Mouse (Mus musculus): ENCODE data around the gene Anapc2. TPM values are rescaled to one million over a fixed set of nuclear protein-coding genes. Genes with fewer than 3 reads are reported as not detected.

Anapc2 gene
- polyA plus RNA-seq, 1 experiment: 25.4 TPM

DNA sequence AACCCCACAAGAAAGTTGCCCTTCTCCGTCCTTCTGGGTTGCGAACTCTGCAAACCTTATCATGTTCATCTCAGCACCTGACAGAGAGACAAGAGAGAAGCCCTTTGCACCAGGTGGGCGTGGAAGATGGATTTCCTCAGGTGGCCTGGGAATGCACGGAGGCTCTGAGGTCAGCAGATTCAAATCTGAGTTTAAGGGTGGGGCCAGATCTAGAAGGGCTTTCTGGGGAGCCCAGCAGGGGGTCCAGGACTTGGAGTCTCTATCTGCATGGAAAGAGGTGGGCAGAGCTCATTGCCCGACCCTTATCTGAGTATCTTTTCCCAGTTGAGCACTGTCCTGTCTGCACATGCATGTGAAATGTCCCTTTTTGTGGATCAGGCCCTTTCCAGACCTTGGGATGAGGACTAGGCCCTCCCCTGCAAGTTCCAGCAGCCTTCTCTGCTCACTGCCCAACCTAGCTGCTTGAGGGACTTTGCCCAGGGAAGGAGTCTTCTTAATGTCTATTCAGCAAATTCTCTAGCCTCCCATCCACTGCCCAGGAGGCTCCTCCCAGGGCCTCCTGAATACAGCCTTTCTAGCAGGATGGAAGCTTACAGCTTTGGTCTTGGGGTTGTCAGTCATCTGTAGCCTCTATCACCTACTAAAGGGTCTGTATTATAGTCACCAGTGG lies 37.6 kb upstream of the Anapc2 start:
- TF ChIP-seq GATA1 (IDR thresholded peaks at IDR 0.05; ENCODE audit: low read length): no peak

DNA sequence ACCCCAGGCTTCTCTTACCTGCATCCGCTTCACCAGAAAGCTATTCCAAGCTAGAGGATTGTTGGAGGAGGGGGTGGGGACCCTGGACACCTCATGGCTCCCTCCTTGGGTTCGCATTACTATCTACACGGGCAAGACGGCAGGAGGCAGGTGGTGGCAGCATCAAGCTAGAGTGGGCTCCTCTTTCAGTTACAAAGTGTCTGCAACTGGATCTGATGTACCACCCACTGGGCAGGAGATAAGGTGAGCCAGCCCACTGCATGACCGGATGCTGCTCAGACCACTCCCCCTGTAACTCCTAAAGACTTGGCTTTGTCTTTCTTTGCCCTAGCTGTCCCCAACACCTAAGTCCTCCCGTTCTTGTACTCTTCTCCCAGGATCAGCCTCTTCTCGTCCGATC lies 35.7 kb upstream of the Anapc2 start, which contains the start of gene Rnf224:
Gene Rnf224, minus strand, starts transcription at position 174 of the 400 bp plus-strand sequence.
- no peak for TF ChIP-seq GATA1 (IDR thresholded peaks at IDR 0.05; ENCODE audit: low read length)

DNA sequence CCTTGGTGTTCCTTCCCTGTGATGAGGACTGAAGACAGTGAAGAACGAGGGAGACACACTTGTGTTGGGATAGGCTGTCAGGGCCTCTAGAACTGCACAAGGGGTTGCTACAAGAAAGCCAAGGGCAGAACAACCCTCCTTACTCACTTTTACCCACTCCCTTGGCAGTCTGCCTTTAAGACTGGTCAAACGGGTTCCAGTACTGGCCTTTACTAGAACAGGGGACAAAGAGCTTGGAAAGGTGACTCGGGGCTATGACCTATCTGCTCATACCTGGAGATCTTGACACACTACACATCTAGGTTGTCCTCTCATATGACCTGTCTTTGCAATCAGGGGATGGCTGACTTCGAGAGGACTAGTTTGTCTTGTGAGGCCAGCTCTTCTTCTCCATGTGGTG lies 34.8 kb upstream of the Anapc2 start:
- TF ChIP-seq GATA1 (IDR thresholded peaks at IDR 0.05; ENCODE audit: low read length): no peak

DNA sequence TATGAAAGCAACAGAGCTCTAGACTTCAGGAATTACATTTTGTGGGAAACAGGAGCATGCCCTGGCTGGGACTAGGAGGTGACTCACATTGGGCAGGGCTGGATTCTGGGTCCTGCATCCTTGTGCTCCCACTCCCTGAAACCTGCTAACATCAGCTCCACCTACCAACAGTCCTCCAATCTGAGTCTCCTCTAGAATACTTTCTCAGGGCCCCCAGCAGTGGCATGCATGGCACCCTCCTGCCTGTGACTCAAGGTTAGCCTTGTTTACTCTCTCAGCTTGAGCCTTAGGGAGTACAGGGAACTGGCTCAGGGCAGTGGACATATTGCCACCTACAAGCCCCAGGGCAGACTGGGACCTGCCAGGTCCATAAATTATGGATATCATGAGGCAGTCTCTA lies 34.2 kb upstream of the Anapc2 start:
- TF ChIP-seq GATA1 (IDR thresholded peaks at IDR 0.05; ENCODE audit: low read length): no peak

DNA sequence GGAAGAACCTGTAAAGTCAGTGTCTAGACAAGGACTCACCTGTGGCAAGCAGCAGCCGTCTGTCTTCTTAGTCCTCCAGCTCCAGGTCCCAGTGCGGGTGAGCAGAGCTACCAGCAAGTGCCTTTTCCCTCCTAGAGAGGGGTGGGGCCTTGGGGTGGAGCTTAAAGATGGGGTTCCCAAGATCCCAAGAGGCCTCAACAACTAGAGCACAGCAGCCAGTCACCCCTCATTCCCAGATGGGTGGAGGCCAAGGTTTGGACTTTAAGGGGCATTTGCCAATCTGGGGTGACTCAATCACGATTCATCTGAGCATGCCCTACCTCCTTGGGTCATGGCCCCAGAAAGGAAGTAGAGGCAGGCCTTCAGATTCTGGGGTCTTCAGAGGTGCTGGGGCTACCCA lies 32.5 kb upstream of the Anapc2 start:
- no peak for TF ChIP-seq GATA1 (IDR thresholded peaks at IDR 0.05; ENCODE audit: low read length)

DNA sequence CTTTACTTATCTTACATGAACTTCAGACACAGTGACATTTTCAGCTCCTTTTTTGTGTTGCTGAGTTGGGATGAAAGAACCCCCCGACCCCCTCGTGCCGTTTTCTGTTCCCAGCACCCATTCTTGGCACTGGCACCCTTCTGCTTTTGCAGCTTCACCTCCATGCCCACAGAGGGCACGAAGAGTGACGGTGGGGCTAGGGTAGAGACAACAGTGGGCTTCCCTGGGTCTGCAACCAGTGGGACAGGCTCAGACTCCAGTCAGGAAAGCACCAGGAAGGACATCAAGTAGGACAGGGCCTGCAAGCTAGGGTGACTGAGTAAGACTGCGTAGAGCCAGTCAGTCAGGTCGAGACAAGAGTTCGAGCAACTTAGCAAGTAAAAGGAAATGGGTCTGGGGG lies 32.0 kb upstream of the Anapc2 start:
- no peak for TF ChIP-seq GATA1 (IDR thresholded peaks at IDR 0.05; ENCODE audit: low read length)

DNA sequence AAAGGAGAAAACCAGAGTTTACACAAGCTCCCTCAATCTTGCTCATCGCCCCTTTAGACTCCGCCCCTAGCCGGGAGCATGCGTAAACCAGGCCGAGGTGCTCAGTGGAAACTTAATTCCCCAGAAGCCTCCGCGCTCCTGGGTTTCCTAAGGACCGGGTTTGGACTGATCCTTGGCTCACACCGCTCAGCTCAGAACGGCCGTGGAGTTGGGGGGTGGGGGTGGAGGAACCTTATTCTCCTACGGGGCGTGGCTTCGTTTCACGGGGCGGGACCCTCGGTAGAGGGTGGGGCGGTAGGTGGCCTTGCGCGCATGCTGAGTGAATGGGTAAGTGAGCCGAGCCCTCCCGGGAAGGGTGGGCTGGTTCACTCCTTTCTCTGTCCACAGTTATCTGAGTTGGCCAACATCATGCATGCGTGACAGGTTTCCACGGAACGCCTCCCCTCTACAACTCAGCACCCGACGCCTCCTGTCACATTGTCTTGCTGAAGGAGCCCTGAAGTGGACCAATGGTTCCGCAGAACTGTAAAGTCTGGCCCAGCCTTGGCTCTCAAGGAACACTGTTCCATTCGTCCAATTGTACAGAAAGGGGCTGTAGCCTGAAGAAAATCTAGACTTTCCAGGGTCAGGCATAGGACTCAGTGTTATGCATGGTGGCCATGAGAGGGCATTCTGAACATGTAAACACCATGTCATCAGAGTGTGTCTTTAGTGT lies 31.4 kb upstream of the Anapc2 start:
- no peak for TF ChIP-seq GATA1 (IDR thresholded peaks at IDR 0.05; ENCODE audit: low read length)

DNA sequence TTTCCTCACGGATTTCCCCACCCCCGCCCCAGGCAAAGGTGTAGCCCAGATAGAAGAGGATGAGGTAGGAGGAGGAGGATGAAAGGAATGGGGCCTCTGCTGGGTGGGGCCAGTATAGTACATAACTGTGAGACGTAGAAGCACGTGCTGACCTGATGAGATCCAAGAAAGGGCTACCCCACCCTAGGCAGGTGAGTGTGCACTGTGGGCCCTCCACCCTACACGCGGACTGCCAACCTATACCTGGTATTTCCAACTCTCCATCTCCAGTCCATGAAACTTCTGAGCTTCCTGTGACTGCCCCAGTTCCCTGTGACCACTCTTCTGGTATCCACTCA lies 30.9 kb upstream of the Anapc2 start:
- no peak for TF ChIP-seq GATA1 (IDR thresholded peaks at IDR 0.05; ENCODE audit: low read length)

DNA sequence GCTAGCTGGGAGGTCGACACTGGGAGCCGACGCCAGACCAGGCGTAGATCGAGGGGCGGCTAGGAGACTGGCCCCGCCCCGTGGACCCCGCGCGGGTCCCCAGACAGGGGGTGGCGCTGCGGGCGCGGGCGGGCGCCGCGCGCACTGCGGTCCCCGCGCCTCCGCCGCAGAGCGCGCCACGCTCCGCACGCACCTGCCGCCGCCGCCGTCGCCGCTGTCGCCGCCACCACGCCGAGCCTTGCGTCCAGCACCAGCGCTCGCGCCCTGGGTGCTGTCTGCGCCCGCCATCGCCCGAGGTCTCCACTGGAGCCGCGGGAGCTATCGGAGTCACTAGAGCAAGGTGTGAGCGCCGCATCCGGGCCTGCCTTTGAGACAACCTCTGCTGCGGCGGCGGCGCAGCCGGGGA lies 30.2 kb upstream of the Anapc2 start, which contains the start of the genes Rnf208 and Cysrt1:
Gene Rnf208, plus strand, starts transcription at position 155 of the 406 bp plus-strand sequence.
Gene Cysrt1, minus strand, starts transcription at position 352 of the 406 bp plus-strand sequence.
- no peak for TF ChIP-seq GATA1 (IDR thresholded peaks at IDR 0.05; ENCODE audit: low read length)

DNA sequence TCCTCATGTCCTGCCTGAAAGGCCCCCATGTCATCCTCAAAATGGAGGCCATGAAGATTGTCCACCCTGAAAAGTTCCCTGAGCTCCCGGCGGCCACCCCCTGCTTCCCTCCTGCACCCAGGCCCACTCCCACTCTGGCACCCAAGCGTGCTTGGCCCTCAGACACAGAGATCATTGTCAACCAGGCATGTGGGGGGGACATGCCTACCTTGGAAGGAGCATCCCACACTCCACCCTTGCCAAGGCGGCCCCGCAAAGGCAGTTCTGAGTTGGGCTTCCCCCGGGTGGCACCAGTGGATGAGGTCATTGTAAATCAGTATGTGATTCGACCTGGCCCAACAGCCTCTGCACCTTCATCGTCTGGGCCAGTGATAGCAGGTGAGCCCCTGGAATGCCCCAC lies 28.9 kb upstream of the Anapc2 start:
- no peak for TF ChIP-seq GATA1 (IDR thresholded peaks at IDR 0.05; ENCODE audit: low read length)

DNA sequence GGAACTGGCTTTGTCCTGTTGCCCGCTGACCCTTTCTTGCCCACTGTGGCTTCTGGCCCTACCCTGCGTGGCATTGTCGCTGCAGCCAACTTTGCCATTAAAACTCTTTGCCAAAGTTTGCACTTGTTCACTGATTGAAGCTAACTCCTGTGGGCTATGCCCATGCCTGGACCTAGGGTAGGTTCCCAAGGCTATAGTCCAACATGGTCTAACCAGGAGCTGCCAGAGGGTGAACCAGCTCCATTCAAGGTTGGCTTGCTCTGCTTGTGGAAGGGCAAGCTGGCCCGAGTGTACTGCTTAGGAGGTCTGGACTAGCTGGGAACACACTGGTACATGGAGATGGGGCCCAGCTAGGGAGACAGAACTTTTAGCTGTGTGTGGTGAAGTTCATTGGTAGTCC lies 28.1 kb upstream of the Anapc2 start:
- TF ChIP-seq GATA1 (IDR thresholded peaks at IDR 0.05; ENCODE audit: low read length): no peak

DNA sequence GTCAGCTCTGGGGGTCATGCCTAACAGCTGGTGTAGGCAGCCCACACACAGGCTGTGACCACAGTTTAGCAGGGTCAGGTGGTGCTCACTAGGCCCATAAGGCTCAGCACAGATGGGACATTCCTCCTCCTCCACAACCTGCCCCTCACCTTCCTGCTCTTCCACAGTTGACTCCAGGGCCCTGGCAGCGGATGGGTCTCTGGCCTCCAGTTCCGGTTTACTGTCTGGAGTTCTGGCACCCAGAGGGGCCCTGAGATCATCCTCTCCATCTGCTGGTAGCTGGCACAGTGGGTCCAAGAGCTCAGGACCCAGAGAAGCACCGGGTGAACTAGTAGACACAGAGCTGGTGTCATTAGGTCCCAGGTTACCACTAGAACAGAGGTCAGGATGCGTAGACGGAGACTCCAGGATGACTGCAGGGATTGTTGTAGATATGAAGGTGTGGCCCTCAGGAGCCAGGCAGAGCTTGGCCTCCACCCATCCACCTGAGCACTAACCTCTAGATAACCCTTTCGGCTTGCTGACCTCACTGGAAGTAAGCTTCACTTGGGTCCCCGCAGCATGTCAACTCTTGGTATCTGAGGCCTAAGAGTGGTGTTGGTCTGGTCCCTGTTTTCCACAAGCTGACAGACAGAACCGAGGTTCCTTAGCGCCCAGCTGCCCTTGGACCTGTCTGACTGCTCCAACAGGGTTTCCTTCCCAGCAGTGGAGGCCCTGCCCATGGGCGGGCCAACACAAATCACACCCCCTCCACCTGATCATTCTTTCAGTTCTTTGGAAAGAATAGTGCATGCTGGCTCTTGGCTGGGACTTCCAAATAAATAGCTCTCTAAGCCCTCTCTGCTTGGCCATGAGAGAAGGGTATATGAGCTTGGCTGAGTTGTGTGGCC lies 25.9 kb upstream of the Anapc2 start, which contains the start of gene AL732309.1:
Gene AL732309.1, minus strand, starts transcription at position 681 of the 890 bp plus-strand sequence.
- TF ChIP-seq GATA1 (IDR thresholded peaks at IDR 0.05; ENCODE audit: low read length): no peak

DNA sequence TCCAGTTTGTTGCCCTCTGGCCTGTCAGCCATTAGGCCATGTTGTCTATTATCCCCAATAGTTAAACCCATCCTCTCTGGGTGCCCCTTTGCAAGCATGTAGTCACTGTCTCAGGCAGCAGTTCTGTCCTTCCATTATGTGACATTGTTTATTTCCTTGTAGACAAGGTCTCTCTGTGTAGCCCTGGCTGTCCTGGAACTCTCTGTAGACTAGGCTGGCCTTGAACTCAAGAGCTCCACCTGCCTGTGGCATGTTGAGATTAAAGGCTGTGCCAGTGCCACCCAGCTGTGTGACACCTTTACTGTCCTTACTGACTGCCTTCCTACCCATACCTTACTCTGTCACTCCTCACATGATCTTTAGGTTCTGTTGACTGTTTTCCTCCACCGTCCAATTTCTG lies 19.9 kb upstream of the Anapc2 start:
- TF ChIP-seq GATA1 (IDR thresholded peaks at IDR 0.05; ENCODE audit: low read length): no peak

DNA sequence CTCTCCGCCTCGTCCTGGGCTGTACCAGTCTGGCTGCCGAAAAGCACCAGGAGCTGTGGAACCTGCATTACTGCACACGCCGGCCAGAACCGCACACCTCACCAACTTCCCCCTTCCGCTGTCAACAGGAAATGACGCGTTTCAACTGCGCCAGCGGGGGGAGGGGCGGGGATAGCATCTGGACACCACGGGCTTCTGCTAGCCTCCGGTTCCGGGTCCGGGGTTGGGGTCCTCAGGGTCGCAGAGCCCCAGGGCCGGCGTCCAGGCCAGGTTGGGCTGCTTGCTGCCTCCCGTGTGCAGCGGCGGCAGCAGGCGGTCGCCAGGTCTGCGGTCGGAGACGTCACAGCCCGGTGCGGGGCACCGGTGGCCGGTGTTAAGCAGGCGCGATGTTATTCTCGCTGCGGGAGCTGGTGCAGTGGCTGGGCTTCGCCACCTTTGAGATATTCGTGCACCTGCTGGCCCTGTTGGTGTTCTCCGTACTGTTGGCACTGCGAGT lies 16.9 kb upstream of the Anapc2 start, which contains the start of gene Tmem203:
Gene Tmem203, plus strand, starts transcription at position 156 of the 496 bp plus-strand sequence.
- TF ChIP-seq GATA1 (IDR thresholded peaks at IDR 0.05; ENCODE audit: low read length): no peak

DNA sequence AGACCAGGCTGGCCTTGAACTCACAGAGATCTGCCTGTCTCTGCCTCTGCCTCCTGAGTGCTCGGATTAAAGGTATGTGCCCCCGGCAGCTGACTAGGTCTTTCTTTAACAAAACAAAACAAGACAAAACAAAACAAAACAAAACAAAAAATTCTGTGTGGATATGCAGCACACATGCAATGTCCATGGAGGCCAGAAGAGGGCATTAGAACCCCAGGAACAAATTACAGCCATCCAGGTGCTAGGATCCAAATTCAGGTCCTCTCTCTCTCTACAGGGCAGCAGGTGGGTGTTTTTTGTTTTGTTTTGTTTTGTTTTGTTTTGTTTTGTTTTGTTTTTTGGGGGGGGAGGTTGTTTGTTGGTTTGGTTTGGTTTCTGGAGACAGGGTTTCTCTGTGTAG lies 13.4 kb upstream of the Anapc2 start:
- no peak for TF ChIP-seq GATA1 (IDR thresholded peaks at IDR 0.05; ENCODE audit: low read length)

DNA sequence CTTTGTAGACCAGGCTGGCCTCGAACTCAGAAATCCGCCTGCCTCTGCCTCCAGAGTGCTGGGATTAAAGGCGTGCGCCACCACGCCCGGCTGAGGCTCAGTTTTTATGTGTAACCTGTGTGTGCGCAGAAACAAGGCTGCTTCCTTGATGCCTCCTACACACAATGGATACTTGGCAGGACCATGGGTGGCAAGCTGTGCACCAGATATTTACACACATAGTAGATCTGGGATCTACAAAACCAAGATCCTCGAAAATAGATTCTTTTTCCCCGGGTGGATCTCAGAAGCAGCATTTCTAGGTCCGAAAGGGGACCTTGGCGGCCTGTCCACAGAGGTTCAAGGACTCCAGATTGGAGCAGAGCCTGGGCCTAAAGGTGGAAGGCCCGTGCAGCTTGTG lies 10.4 kb upstream of the Anapc2 start:
- no peak for TF ChIP-seq GATA1 (IDR thresholded peaks at IDR 0.05; ENCODE audit: low read length)
